Mouse (Mus musculus) right cerebral cortex, postnatal 10 days (tissue): ENCODE measurements around the gene Rpain.

Experiments used
- DNase-seq, 2 experiments: peaks; one replicate each; pipeline ENCODE4 v3.0.0; 2021; ENCODE audit warnings: low spot score in 2 of 2

Rpain gene

GRCm38 (mm10) chr11:71001167-71001566, 31.2 kb downstream of the Rpain start:
- DNase-seq = no peak

GRCm38 (mm10) chr11:71003611-71004315, 33.8 kb downstream of the Rpain start:
- DNase-seq = peak in 1 of 2 experiments; percentile 70

- DNase-seq = peak; percentile 99
Observed at GRCm38 (mm10) chr11:71004316-71004773, 34.3 kb downstream of the Rpain start, which contains the start of gene Dhx33. TSS of gene Dhx33 (minus strand) at chr11:71004437.

- no peak for DNase-seq
Observed at GRCm38 (mm10) chr11:71005046-71005445, 35.0 kb downstream of the Rpain start.

- no peak for DNase-seq
Observed at GRCm38 (mm10) chr11:71007026-71007425, 37.0 kb downstream of the Rpain start.

- DNase-seq = no peak
Observed at GRCm38 (mm10) chr11:71007831-71008230, 37.8 kb downstream of the Rpain start.

GRCm38 (mm10) chr11:71008321-71008720, 38.3 kb downstream of the Rpain start:
- DNase-seq = no peak

- DNase-seq = no peak
Observed at GRCm38 (mm10) chr11:71012743-71013142, 42.7 kb downstream of the Rpain start.

GRCm38 (mm10) chr11:71017051-71017450, 47.0 kb downstream of the Rpain start:
- DNase-seq = no peak

GRCm38 (mm10) chr11:71018416-71019200, 48.6 kb downstream of the Rpain start:
- DNase-seq = no peak

GRCm38 (mm10) chr11:71019201-71020068, 49.4 kb downstream of the Rpain start, which contains the start of the genes Mis12 and Derl2:
TSS of gene Mis12 (plus strand) at chr11:71019611.
TSS of gene Derl2 (minus strand) at chr11:71019841.
- DNase-seq = peak; percentile 99 to 100
